Mouse (Mus musculus) liver, adult 2 months (tissue): ENCODE data around the gene Nradd.

ENCODE experiments used
- CTCF ChIP-seq: fragments of 200-500 bp; IDR thresholded peaks from 2 replicates; pipeline ENCODE4 v1.5.1; 2011; ENCODE audit warnings: low read depth, low read length, control low read depth
- POLR2A ChIP-seq: fragments of 200-500 bp; IDR thresholded peaks from 2 replicates; pipeline ENCODE4 v1.6.1; 2011; ENCODE audit warnings: low read length, control low read depth; ENCODE audit not compliant: insufficient read depth; ENCODE audit errors: extremely low read depth

DNA sequence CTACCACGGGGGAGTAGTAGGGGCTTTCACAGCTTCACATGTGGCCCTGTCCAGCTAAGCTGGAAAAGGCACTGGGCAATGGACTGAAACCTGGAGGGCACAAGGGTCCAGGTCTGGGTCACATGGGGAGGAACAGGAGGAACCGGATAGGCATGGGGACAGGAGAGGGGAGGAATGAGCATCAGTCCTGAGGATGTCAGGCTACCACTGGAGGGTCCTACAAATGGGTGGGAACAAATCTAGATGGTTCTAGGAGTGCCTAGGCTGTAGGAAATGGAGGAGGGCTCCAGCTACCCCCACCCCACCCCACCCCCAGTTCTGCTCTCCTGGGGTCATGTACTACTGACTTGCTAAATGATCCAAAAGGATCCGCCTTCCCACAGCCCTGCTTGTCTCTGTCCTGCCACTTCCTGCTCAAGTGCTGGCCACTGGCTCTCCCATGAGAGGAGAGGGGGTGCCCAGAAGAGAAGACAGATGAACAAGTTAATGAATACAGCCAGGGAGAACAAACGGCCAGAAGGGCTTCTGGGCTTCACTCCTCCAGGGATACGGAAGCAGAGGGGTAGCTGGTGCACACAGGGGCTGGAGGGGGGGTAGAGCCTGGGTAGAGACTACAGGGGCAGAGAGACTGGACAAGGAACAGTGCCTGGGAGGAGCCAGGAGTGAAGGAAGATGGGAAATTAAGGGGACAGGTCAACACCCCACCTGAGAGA lies 18.7 kb upstream of the Nradd start:
- no peak for TF ChIP-seq CTCF
- no peak for TF ChIP-seq POLR2A
